Mouse (Mus musculus) heart, embryonic 11.5 days (tissue): ENCODE measurements at regions not wholly inside any gene's neighbourhood (a gene's known extent, or its start where the extent isn't known, plus 50 kb on each side); places are given as distances from the start of the nearest gene placed in this dataset. TPM values are rescaled to one million over a fixed set of nuclear protein-coding genes. Genes with fewer than 3 reads are reported as not detected.

ENCODE experiments used
- microRNA-seq: library from miRNA; unstranded; fragments of <30 nt; microRNA quantifications from one replicate; pipeline ENCODE4, GENCODE M21; 2016; ENCODE audit warnings: borderline number of aligned reads

Small RNA genes in the stretch of these regions (microRNA-seq; reads per million reads assigned to microRNA genes)
- gene Gm22132 = not detected
